ENCODE assay signal across 8 mouse cellular contexts in genomic region chr11:118289999-118290889, GRCm38 (mm10). TPM values are rescaled to one million over a fixed set of nuclear protein-coding genes. Genes with fewer than 3 reads are reported as not detected.
DNase-seq lines count a peak whose midpoint lies in the region; ATAC-seq and TF ChIP-seq lines count a peak whose summit lies in the region.

TSS of gene Usp36 (minus strand) at chr11:118290244.

- H3K4me1 ChIP-seq in bone marrow macrophage, adult 2 months (ENCODE audit: control insufficient read depth, insufficient read depth, low read length) = peaks cover 3% of the 10 kb centered on the region; the same call in 1 of the 2 replicates
- H3K4me1 ChIP-seq in embryonic fibroblast, embryonic 13.5 days (ENCODE audit: control insufficient read depth, insufficient read depth, low read length) = 0 out of 2 replicates have a peak, but pooled peaks cover 2% of the 10 kb centered on the region
- H3K4me1 ChIP-seq in kidney, embryonic 14.5 days (ENCODE audit: control insufficient read depth, insufficient read depth, low read length) = peaks cover 8% of the 10 kb centered on the region
- peaks cover 14% of the 10 kb centered on the region for H3K4me1 ChIP-seq in limb, embryonic 15.5 days

- under 1% methylated on average over 68 of the region's 68 CpGs for WGBS in kidney, embryonic 14.5 days
- under 1% methylated on average over 68 of the region's 68 CpGs for WGBS in limb, embryonic 15.5 days

- peak within 1 kb of the TSS; percentile 81 for H3K9ac ChIP-seq in kidney, embryonic 14.5 days (ENCODE audit: low read depth, low read length)
- peak within 1 kb of the TSS; percentile 93 for H3K9ac ChIP-seq in limb, embryonic 15.5 days

- H3K27me3 ChIP-seq in kidney, embryonic 14.5 days (ENCODE audit: control insufficient read depth, insufficient read depth, low read length) = no peaks in the 10 kb centered on the region
- no peaks in the 10 kb centered on the region for H3K27me3 ChIP-seq in limb, embryonic 15.5 days

- H3K36me3 ChIP-seq in kidney, embryonic 14.5 days (ENCODE audit: control insufficient read depth, insufficient read depth, low read length) = peaks cover 25% of the 10 kb centered on the region
- peaks cover 24% of the 10 kb centered on the region for H3K36me3 ChIP-seq in limb, embryonic 15.5 days

- TF ChIP-seq POLR2A in bone marrow macrophage, adult 2 months (IDR thresholded peaks at IDR 0.05; ENCODE audit: borderline replicate concordance, low read depth, low read length) = no peak
- TF ChIP-seq POLR2A in embryonic fibroblast, embryonic 13.5 days (IDR thresholded peaks at IDR 0.05; ENCODE audit: low read depth, low read length) = peak; percentile 93

- no peak for TF ChIP-seq CTCF in bone marrow macrophage, adult 2 months (IDR thresholded peaks at IDR 0.05; ENCODE audit: low read depth, low read length)
- no peak for TF ChIP-seq CTCF in embryonic fibroblast, embryonic 13.5 days (IDR thresholded peaks at IDR 0.05; ENCODE audit: borderline replicate concordance, insufficient read depth, low read length)

- ATAC-seq in kidney, embryonic 14.5 days (ENCODE audit: low FRiP score, low TSS enrichment) = peak; percentile 99
- peak; percentile 97 for ATAC-seq in limb, embryonic 15.5 days (ENCODE audit: insufficient number of reproducible peaks, low FRiP score, low TSS enrichment, low read depth)

- H3K27ac ChIP-seq in bone marrow macrophage, adult 2 months (ENCODE audit: insufficient read depth, low read depth, low read length) = peak within 1 kb of the TSS; percentile 54
- peak within 1 kb of the TSS; percentile 59 for H3K27ac ChIP-seq in embryonic fibroblast, embryonic 13.5 days (ENCODE audit: insufficient read depth, low read length)
- peak within 1 kb of the TSS; percentile 88 for H3K27ac ChIP-seq in kidney, embryonic 14.5 days (ENCODE audit: low read depth, low read length)
- H3K27ac ChIP-seq in limb, embryonic 15.5 days = peak within 1 kb of the TSS; percentile 91

- H3K4me2 ChIP-seq in kidney, embryonic 14.5 days (replicated peaks; ENCODE audit: low read depth, low read length) = peak within 1 kb of the TSS; percentile 74
- H3K4me2 ChIP-seq in limb, embryonic 15.5 days = peak within 1 kb of the TSS; percentile 79

- peak; percentile 100 for DNase-seq in A20 (ENCODE audit: low read depth, low spot score)
- DNase-seq in heart, adult 9 months (ENCODE audit: low spot score in 2 of 2) = peak; percentile 100
- DNase-seq in monocyte, adult 2 months (ENCODE audit: low read depth in 1 of 2, low spot score in 2 of 2) = peak; percentile 99
- peak; percentile 100 for DNase-seq in spleen, postnatal 36 days (ENCODE audit: low spot score in 2 of 2)

- H3K4me3 ChIP-seq in bone marrow macrophage, adult 2 months (ENCODE audit: insufficient read depth, low read length) = peak within 1 kb of the TSS; percentile 91
- H3K4me3 ChIP-seq in embryonic fibroblast, embryonic 13.5 days (ENCODE audit: insufficient read depth, low read length) = peak within 1 kb of the TSS; percentile 89
- H3K4me3 ChIP-seq in kidney, embryonic 14.5 days (ENCODE audit: low read length) = peak within 1 kb of the TSS; percentile 72
- H3K4me3 ChIP-seq in limb, embryonic 15.5 days = peak within 1 kb of the TSS; percentile 92

- H3K9me3 ChIP-seq in kidney, embryonic 14.5 days (ENCODE audit: control insufficient read depth, low read length) = no peaks in the 10 kb centered on the region
- H3K9me3 ChIP-seq in limb, embryonic 15.5 days = no peaks in the 10 kb centered on the region

RNA-seq across cellular contexts. Expression of gene Usp36, which starts in this region (rescaled TPM):
- 8.8 and 9.2 TPM in 2 replicates for polyA plus RNA-seq in bone marrow macrophage, adult 2 months (2012; ENCODE audit: insufficient read depth, insufficient read length, missing spikeins)
- polyA plus RNA-seq in embryonic fibroblast, embryonic 13.5 days (2011; ENCODE audit: insufficient read length, low read depth, missing spikeins) = 19.4 and 21.6 TPM in 2 replicates
- polyA plus RNA-seq in kidney, embryonic 14.5 days (2014; fragmentation: Nextera tagmentation; extraction: Ambion mirVana) = 12.2 and 18.1 TPM in 2 replicates
- polyA plus RNA-seq in limb, embryonic 15.5 days (2015; fragmentation: Nextera tagmentation; extraction: Ambion mirVana) = 21.0 and 21.3 TPM in 2 replicates

Comparison
In these comparisons a context has a peak if more than half of its experiments do, and no peak if none do; other contexts are left out.
1. Peak in every context shown above with its lines: DNase-seq, ATAC-seq, H3K4me3 ChIP-seq and H3K27ac ChIP-seq.